Mouse (Mus musculus): Measurements from ENCODE around the gene Miox. TPM values are rescaled to one million over a fixed set of nuclear protein-coding genes. Genes with fewer than 3 reads are reported as not detected.

Gene Miox
- polyA plus RNA-seq, 1 experiment from 2014 or later, result 0.46 TPM

- Histone ChIP-seq H3K36me3 (ENCODE audit: control insufficient read depth, insufficient read depth, low read length) (no peaks in the 10 kb centered on the region), H3K9me3 (ENCODE audit: control insufficient read depth, low read length) (no peaks in the 10 kb centered on the region), H3K4me2 (ENCODE audit: low read depth, low read length) (no peak overlapping the region), H3K27me3 (replicated peaks; ENCODE audit: control insufficient read depth, insufficient read depth, low read length) (no peaks in the 10 kb centered on the region), H3K4me1 (ENCODE audit: control insufficient read depth, insufficient read depth, low read length) (peaks cover 17% of the 10 kb centered on the region), H3K9ac (ENCODE audit: low read depth, low read length) (no peak overlapping the region), H3K27ac (ENCODE audit: low read length) (no peak overlapping the region), H3K4me3 (ENCODE audit: low read length) (no peak overlapping the region)
- no peak for ATAC-seq
- 72% methylated on average over 4 of the region's 4 CpGs for WGBS
Measured at GRCm38 (mm10) chr15:89313359-89313758, 20.8 kb upstream of the Miox start.

- WGBS, result 31% methylated on average over 3 of the region's 3 CpGs
- H3K27me3 ChIP-seq (replicated peaks; ENCODE audit: control insufficient read depth, insufficient read depth, low read length), result no peaks in the 10 kb centered on the region
- H3K36me3 ChIP-seq (ENCODE audit: control insufficient read depth, insufficient read depth, low read length), result no peaks in the 10 kb centered on the region
- H3K4me2 ChIP-seq (ENCODE audit: low read depth, low read length), result peak overlapping the region; percentile 90
- H3K9ac ChIP-seq (ENCODE audit: low read depth, low read length), result peak overlapping the region; percentile 88
- H3K9me3 ChIP-seq (ENCODE audit: control insufficient read depth, low read length), result no peaks in the 10 kb centered on the region
- H3K4me1 ChIP-seq (ENCODE audit: control insufficient read depth, insufficient read depth, low read length), result peaks cover 17% of the 10 kb centered on the region
- no peak for ATAC-seq
- H3K4me3 ChIP-seq (ENCODE audit: low read length), result peak overlapping the region; percentile 89
- H3K27ac ChIP-seq (ENCODE audit: low read length), result no peak overlapping the region
Measured at GRCm38 (mm10) chr15:89314107-89314506, 20.1 kb upstream of the Miox start.

GRCm38 (mm10) chr15:89314511-89315189, 19.5 kb upstream of the Miox start:
- Histone ChIP-seq H3K9ac (ENCODE audit: low read depth, low read length) (peak overlapping the region; percentile 88), H3K36me3 (ENCODE audit: control insufficient read depth, insufficient read depth, low read length) (no peaks in the 10 kb centered on the region), H3K4me2 (ENCODE audit: low read depth, low read length) (peak overlapping the region; percentile 90), H3K4me3 (ENCODE audit: low read length) (peak overlapping the region; percentile 89), H3K4me1 (ENCODE audit: control insufficient read depth, insufficient read depth, low read length) (peaks cover 15% of the 10 kb centered on the region), H3K27me3 (replicated peaks; ENCODE audit: control insufficient read depth, insufficient read depth, low read length) (no peaks in the 10 kb centered on the region), H3K27ac (ENCODE audit: low read length) (peak overlapping the region; percentile 54; the same call in 1 of the 2 replicates), H3K9me3 (ENCODE audit: control insufficient read depth, low read length) (no peaks in the 10 kb centered on the region)
- peak; percentile 65 for ATAC-seq
- WGBS, result under 1% methylated on average over 58 of the region's 58 CpGs

- no peaks in the 10 kb centered on the region for H3K27me3 ChIP-seq (replicated peaks; ENCODE audit: control insufficient read depth, insufficient read depth, low read length)
- peak within 1 kb of the TSS; percentile 89 for H3K4me3 ChIP-seq (ENCODE audit: low read length)
- H3K27ac ChIP-seq (ENCODE audit: low read length), result peak within 1 kb of the TSS; percentile 54; the same call in 1 of the 2 replicates
- peak within 1 kb of the TSS; percentile 90 for H3K4me2 ChIP-seq (ENCODE audit: low read depth, low read length)
- H3K9me3 ChIP-seq (ENCODE audit: control insufficient read depth, low read length), result no peaks in the 10 kb centered on the region
- peaks cover 11% of the 10 kb centered on the region for H3K4me1 ChIP-seq (ENCODE audit: control insufficient read depth, insufficient read depth, low read length)
- ATAC-seq, result peak; percentile 100
- H3K36me3 ChIP-seq (ENCODE audit: control insufficient read depth, insufficient read depth, low read length), result no peaks in the 10 kb centered on the region
- under 1% methylated on average over 37 of the region's 37 CpGs for WGBS
- H3K9ac ChIP-seq (ENCODE audit: low read depth, low read length), result peak within 1 kb of the TSS; percentile 88
Measured at GRCm38 (mm10) chr15:89315190-89315731, 18.9 kb upstream of the Miox start, which contains the start of gene Sbf1. Sbf1 (minus strand) TSS chr15:89315311.

DNA sequence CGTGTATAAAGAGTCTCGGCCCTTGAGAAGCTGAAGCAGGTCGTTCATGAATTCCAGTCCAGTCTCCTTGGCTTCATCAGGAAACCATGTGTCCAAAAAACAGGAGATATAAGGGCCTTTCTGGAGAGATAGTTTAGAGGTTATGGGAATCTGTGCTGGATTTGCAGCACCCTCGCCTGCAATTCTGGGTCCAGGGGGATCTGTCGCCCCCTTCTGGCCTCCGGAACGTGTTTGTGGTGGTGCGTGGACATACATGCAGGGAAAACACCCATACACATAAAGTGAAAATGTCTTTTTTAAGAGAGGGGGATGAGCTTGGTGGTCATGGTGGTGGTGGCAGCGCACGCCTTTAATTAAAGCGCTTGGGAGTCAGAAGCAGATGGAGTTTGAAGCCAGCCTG, 18.1 kb upstream of the Miox start:
- ATAC-seq, result no peak
- no peak overlapping the region for H3K4me3 ChIP-seq (ENCODE audit: low read length)
- no peak overlapping the region for H3K9ac ChIP-seq (ENCODE audit: low read depth, low read length)
- H3K4me1 ChIP-seq (ENCODE audit: control insufficient read depth, insufficient read depth, low read length), result peaks cover 11% of the 10 kb centered on the region
- H3K9me3 ChIP-seq (ENCODE audit: control insufficient read depth, low read length), result no peaks in the 10 kb centered on the region
- no peak overlapping the region for H3K4me2 ChIP-seq (ENCODE audit: low read depth, low read length)
- 71% methylated on average over 11 of the region's 11 CpGs for WGBS
- no peaks in the 10 kb centered on the region for H3K36me3 ChIP-seq (ENCODE audit: control insufficient read depth, insufficient read depth, low read length)
- no peaks in the 10 kb centered on the region for H3K27me3 ChIP-seq (replicated peaks; ENCODE audit: control insufficient read depth, insufficient read depth, low read length)
- no peak overlapping the region for H3K27ac ChIP-seq (ENCODE audit: low read length)

GRCm38 (mm10) chr15:89321264-89321663, 12.9 kb upstream of the Miox start:
- H3K27me3 ChIP-seq (replicated peaks; ENCODE audit: control insufficient read depth, insufficient read depth, low read length), result peaks cover 11% of the 10 kb centered on the region; the same call in 1 of the 2 replicates
- no peak overlapping the region for H3K4me3 ChIP-seq (ENCODE audit: low read length)
- ATAC-seq, result no peak
- H3K36me3 ChIP-seq (ENCODE audit: control insufficient read depth, insufficient read depth, low read length), result no peaks in the 10 kb centered on the region
- 75% methylated on average over 8 of the region's 8 CpGs for WGBS
- H3K4me1 ChIP-seq (ENCODE audit: control insufficient read depth, insufficient read depth, low read length), result no peaks in the 10 kb centered on the region
- H3K27ac ChIP-seq (ENCODE audit: low read length), result no peak overlapping the region
- H3K9me3 ChIP-seq (ENCODE audit: control insufficient read depth, low read length), result no peaks in the 10 kb centered on the region
- H3K9ac ChIP-seq (ENCODE audit: low read depth, low read length), result no peak overlapping the region
- no peak overlapping the region for H3K4me2 ChIP-seq (ENCODE audit: low read depth, low read length)

- Histone ChIP-seq H3K27ac (ENCODE audit: low read length) (no peak within 1 kb of the TSS), H3K4me2 (ENCODE audit: low read depth, low read length) (peak within 1 kb of the TSS; percentile 56), H3K9ac (ENCODE audit: low read depth, low read length) (peak within 1 kb of the TSS; percentile 44; the same call in 1 of the 2 replicates), H3K36me3 (ENCODE audit: control insufficient read depth, insufficient read depth, low read length) (no peaks in the 10 kb centered on the region), H3K27me3 (replicated peaks; ENCODE audit: control insufficient read depth, insufficient read depth, low read length) (peaks cover 11% of the 10 kb centered on the region; the same call in 1 of the 2 replicates), H3K4me1 (ENCODE audit: control insufficient read depth, insufficient read depth, low read length) (no peaks in the 10 kb centered on the region), H3K4me3 (ENCODE audit: low read length) (peak within 1 kb of the TSS; percentile 40), H3K9me3 (ENCODE audit: control insufficient read depth, low read length) (no peaks in the 10 kb centered on the region)
- 7% methylated on average over 26 of the region's 26 CpGs for WGBS
- peak; percentile 58; the same call in 1 of the 2 replicates for ATAC-seq
Measured at GRCm38 (mm10) chr15:89322670-89323522, 11.3 kb upstream of the Miox start, which contains the start of gene Adm2. Adm2 (plus strand) TSS chr15:89322720.

DNA sequence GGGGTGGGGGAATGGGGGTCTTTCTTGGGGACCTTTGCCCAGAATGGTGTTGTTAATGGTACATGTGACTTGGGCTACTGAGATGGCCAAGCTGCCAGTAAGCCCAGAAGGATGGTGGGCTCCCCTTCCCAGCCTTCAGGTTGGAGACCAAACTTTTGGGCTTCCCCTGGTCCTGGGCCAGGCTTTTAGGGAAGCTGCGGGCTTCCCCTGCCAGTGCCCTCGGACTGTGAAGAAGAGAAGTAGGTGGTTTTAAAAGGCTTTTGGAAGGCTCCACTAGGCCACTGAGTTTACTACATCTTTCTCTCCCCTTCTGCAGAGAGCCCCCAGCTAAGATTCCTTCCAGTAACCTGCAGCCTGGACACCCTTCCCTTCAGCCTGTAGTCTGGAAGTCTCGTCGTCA, 10.5 kb upstream of the Miox start:
- H3K9ac ChIP-seq (ENCODE audit: low read depth, low read length), result no peak overlapping the region
- no peaks in the 10 kb centered on the region for H3K4me1 ChIP-seq (ENCODE audit: control insufficient read depth, insufficient read depth, low read length)
- peak overlapping the region; percentile 40 for H3K4me3 ChIP-seq (ENCODE audit: low read length)
- no peak overlapping the region for H3K4me2 ChIP-seq (ENCODE audit: low read depth, low read length)
- H3K27ac ChIP-seq (ENCODE audit: low read length), result no peak overlapping the region
- no peaks in the 10 kb centered on the region for H3K36me3 ChIP-seq (ENCODE audit: control insufficient read depth, insufficient read depth, low read length)
- 90% methylated on average over 4 of the region's 4 CpGs for WGBS
- no peak for ATAC-seq
- peaks cover 11% of the 10 kb centered on the region; the same call in 1 of the 2 replicates for H3K27me3 ChIP-seq (replicated peaks; ENCODE audit: control insufficient read depth, insufficient read depth, low read length)
- H3K9me3 ChIP-seq (ENCODE audit: control insufficient read depth, low read length), result no peaks in the 10 kb centered on the region

GRCm38 (mm10) chr15:89326441-89326840, 7.8 kb upstream of the Miox start:
- Histone ChIP-seq H3K9me3 (ENCODE audit: control insufficient read depth, low read length) (no peaks in the 10 kb centered on the region), H3K4me3 (ENCODE audit: low read length) (no peak overlapping the region), H3K4me2 (ENCODE audit: low read depth, low read length) (no peak overlapping the region), H3K27me3 (replicated peaks; ENCODE audit: control insufficient read depth, insufficient read depth, low read length) (peaks cover 11% of the 10 kb centered on the region; the same call in 1 of the 2 replicates), H3K36me3 (ENCODE audit: control insufficient read depth, insufficient read depth, low read length) (no peaks in the 10 kb centered on the region), H3K27ac (ENCODE audit: low read length) (no peak overlapping the region), H3K9ac (ENCODE audit: low read depth, low read length) (no peak overlapping the region), H3K4me1 (ENCODE audit: control insufficient read depth, insufficient read depth, low read length) (no peaks in the 10 kb centered on the region)
- 66% methylated on average over 5 of the region's 5 CpGs for WGBS
- no peak for ATAC-seq

All from intestine, embryonic 16.5 days (tissue).